Mouse (Mus musculus) heart, postnatal 36 days (tissue): ENCODE data around the gene Dcx. TPM values are rescaled to one million over a fixed set of nuclear protein-coding genes. Genes with fewer than 3 reads are reported as not detected.

ENCODE experiments used
- DNase-seq, 2 experiments: peaks; one replicate each; pipeline ENCODE4 v3.0.0; 2021 to 2022
- intact Hi-C: fragments of 180-260 bp; cut with DNase I; formaldehyde crosslinking; loops from one replicate; pipeline ENCODE4 v1.15.1; 2025
- total RNA-seq, 2 experiments: library from RNA; stranded (reverse); gene quantifications; 2 replicates each; pipeline ENCODE4 v1.2.3; 2021

The Dcx gene
- not detected for total RNA-seq

GRCm38 (mm10) chrX:143932958-143933357, at the start of gene Dcx:
TSS of gene Dcx (minus strand) at chrX:143933311.
- intact Hi-C loops: no loop called here
- DNase-seq: no peak

- intact Hi-C loops: no loop called here
- no peak for DNase-seq
These were observed 33.1 kb upstream of the Dcx start for GRCm38 (mm10) chrX:143966249-143966648.

GRCm38 (mm10) chrX:143933671-143934070, 560 bp upstream of the Dcx start:
- no peak for DNase-seq
- intact Hi-C loops: no loop called here

GRCm38 (mm10) chrX:143932530-143932929, 581 bp downstream of the Dcx start:
- intact Hi-C loops: no loop called here
- no peak for DNase-seq

GRCm38 (mm10) chrX:143931400-143932185, 1.5 kb downstream of the Dcx start:
- DNase-seq: no peak
- intact Hi-C loops: no loop called here

- intact Hi-C loops: no loop called here
- DNase-seq: no peak
These were observed 11.0 kb downstream of the Dcx start for GRCm38 (mm10) chrX:143922070-143922469.

- intact Hi-C loops: no loop called here
- DNase-seq: no peak
These were observed 26.2 kb downstream of the Dcx start for GRCm38 (mm10) chrX:143906699-143907471.

- intact Hi-C loops: no loop called here
- DNase-seq: peak; percentile 7 to 8
These were observed 28.4 kb downstream of the Dcx start for GRCm38 (mm10) chrX:143904689-143905088.

GRCm38 (mm10) chrX:143902300-143902699, 30.8 kb downstream of the Dcx start:
- DNase-seq: no peak
- intact Hi-C loops: no loop called here

- intact Hi-C loops: no loop called here
- no peak for DNase-seq
These were observed 35.5 kb downstream of the Dcx start for GRCm38 (mm10) chrX:143897363-143898285.

- DNase-seq: no peak
- intact Hi-C loops: no loop called here
These were observed 36.2 kb downstream of the Dcx start for GRCm38 (mm10) chrX:143896936-143897335.

GRCm38 (mm10) chrX:143893180-143893579, 39.9 kb downstream of the Dcx start:
- intact Hi-C loops: no loop called here

GRCm38 (mm10) chrX:143885765-143886164, 47.3 kb downstream of the Dcx start:
- DNase-seq: peak; percentile 5 to 42
- intact Hi-C loops: no loop called here

More at GRCm38 (mm10) chrX:143893180-143893579, 39.9 kb downstream of the Dcx start:
- no peak for DNase-seq

GRCm38 (mm10) chrX:143884953-143885352, 48.2 kb downstream of the Dcx start:
- no peak for DNase-seq
- intact Hi-C loops: no loop called here

- intact Hi-C loops: no loop called here
- no peak for DNase-seq
These were observed 48.8 kb downstream of the Dcx start for GRCm38 (mm10) chrX:143884299-143884698.

GRCm38 (mm10) chrX:143881806-143882468, 51.2 kb downstream of the Dcx start:
- DNase-seq: no peak
- intact Hi-C loops: no loop called here

GRCm38 (mm10) chrX:143879631-143880030, 53.5 kb downstream of the Dcx start:
- DNase-seq: no peak
- intact Hi-C loops: no loop called here

GRCm38 (mm10) chrX:143867129-143867664, 65.9 kb downstream of the Dcx start:
- DNase-seq: no peak
- intact Hi-C loops: no loop called here

- intact Hi-C loops: no loop called here
- DNase-seq: no peak
These were observed 81.8 kb downstream of the Dcx start for GRCm38 (mm10) chrX:143851351-143851750.

- intact Hi-C loops: no loop called here
- DNase-seq: no peak
These were observed 83.1 kb downstream of the Dcx start for GRCm38 (mm10) chrX:143849969-143850368.
